Mouse (Mus musculus) ES-CJ7 (cell line): ENCODE data around the gene Rdh16f2.
"Not testable (repeated sequence)": the region's sequence is repeated elsewhere in the genome, so short reads cannot be mapped to it uniquely, and the experiment has no call there.

Experiments
- DNase-seq: peaks from one replicate; pipeline ENCODE4 v3.0.0; 2011; ENCODE audit warnings: low read depth, low spot score

Rdh16f2 gene

GRCm38 (mm10) chr10:127866232-127866631 is at the start of gene Rdh16f2:
Gene Rdh16f2, plus strand, starts transcription at chr10:127866474.
- DNase-seq, result no peak

GRCm38 (mm10) chr10:127817268-127817910 is 48.9 kb upstream of the Rdh16f2 start:
- DNase-seq, result not testable (repeated sequence)

- DNase-seq, result not testable (repeated sequence)
These were observed 44.5 kb upstream of the Rdh16f2 start for GRCm38 (mm10) chr10:127821806-127822205.

- peak; percentile 80 for DNase-seq
These were observed 40.9 kb upstream of the Rdh16f2 start for GRCm38 (mm10) chr10:127825386-127825785.

GRCm38 (mm10) chr10:127829121-127829520 is 37.2 kb upstream of the Rdh16f2 start:
- peak; percentile 51 for DNase-seq

GRCm38 (mm10) chr10:127834186-127834585 is 32.1 kb upstream of the Rdh16f2 start:
- not testable (repeated sequence) for DNase-seq

- no peak for DNase-seq
These were observed 31.0 kb upstream of the Rdh16f2 start for GRCm38 (mm10) chr10:127835292-127835691.

GRCm38 (mm10) chr10:127837793-127838192 is 28.5 kb upstream of the Rdh16f2 start:
- not testable (repeated sequence) for DNase-seq

GRCm38 (mm10) chr10:127838539-127838938 is 27.7 kb upstream of the Rdh16f2 start:
- no peak for DNase-seq

- DNase-seq, result no peak
These were observed 25.5 kb upstream of the Rdh16f2 start for GRCm38 (mm10) chr10:127840776-127841175.

- not testable (repeated sequence) for DNase-seq
These were observed 20.3 kb upstream of the Rdh16f2 start for GRCm38 (mm10) chr10:127845945-127846344.

GRCm38 (mm10) chr10:127848089-127848488 is 18.2 kb upstream of the Rdh16f2 start:
- no peak for DNase-seq

- no peak for DNase-seq
These were observed 16.6 kb upstream of the Rdh16f2 start, which contains the start of gene Rdh19 for GRCm38 (mm10) chr10:127849628-127850027. Gene Rdh19, plus strand, starts transcription at chr10:127849928.

- no peak for DNase-seq
These were observed 9.9 kb upstream of the Rdh16f2 start for GRCm38 (mm10) chr10:127856376-127856775.

GRCm38 (mm10) chr10:127864931-127865330 is 1.3 kb upstream of the Rdh16f2 start:
- DNase-seq, result no peak

- peak; percentile 80 for DNase-seq
These were observed 6.2 kb downstream of the Rdh16f2 start for GRCm38 (mm10) chr10:127872484-127872883.

- DNase-seq, result peak; percentile 57
These were observed 11.4 kb downstream of the Rdh16f2 start for GRCm38 (mm10) chr10:127877681-127878080.

GRCm38 (mm10) chr10:127878262-127879057 is 12.2 kb downstream of the Rdh16f2 start:
- DNase-seq, result no peak

GRCm38 (mm10) chr10:127879155-127879688 is 12.9 kb downstream of the Rdh16f2 start:
- peak; percentile 34 for DNase-seq

- no peak for DNase-seq
These were observed 14.8 kb downstream of the Rdh16f2 start for GRCm38 (mm10) chr10:127881041-127881440.

GRCm38 (mm10) chr10:127886551-127886950 is 20.3 kb downstream of the Rdh16f2 start:
- DNase-seq, result no peak

GRCm38 (mm10) chr10:127886971-127887370 is 20.7 kb downstream of the Rdh16f2 start:
- DNase-seq, result no peak
